Mouse (Mus musculus) lung, postnatal 0 days (tissue): ENCODE measurements around the gene Wnt2.
A peak's percentile ranks its signal among the peaks of the same experiment; 100 is the strongest.

Experiments
- CTCF ChIP-seq: IDR thresholded peaks from 2 replicates; pipeline ENCODE4 v1.5.1; 2016; ENCODE audit warnings: antibody characterized with exemption, mild to moderate bottlenecking
- EP300 ChIP-seq: IDR thresholded peaks from 2 replicates; pipeline ENCODE4 v1.6.1; 2016; ENCODE audit warnings: antibody characterized with exemption, mild to moderate bottlenecking, control low read depth

GRCm38 (mm10) chr6:18007356-18007755 lies 23.0 kb downstream of the Wnt2 start:
- TF ChIP-seq CTCF (no peak), EP300 (peak; percentile 82)
